Mouse (Mus musculus) liver, embryonic 14.5 days (tissue): ENCODE results near the gene Parp11.

Experiments
- CTCF ChIP-seq: IDR thresholded peaks from 2 replicates; pipeline ENCODE4 v1.5.1; 2016; ENCODE audit warnings: antibody characterized with exemption, low read depth, control low read depth
- EP300 ChIP-seq: IDR thresholded peaks from 2 replicates; pipeline ENCODE4 v1.6.1; 2016; ENCODE audit warnings: antibody characterized with exemption, low read depth

GRCm38 (mm10) chr6:127454809-127455208 lies 8.2 kb downstream of the Parp11 start:
- TF ChIP-seq CTCF (no peak), EP300 (no peak)
